Mouse (Mus musculus) kidney, postnatal 4 days (tissue): ENCODE measurements around the gene Inhbe.
A peak's percentile ranks its signal among the peaks of the same experiment; 100 is the strongest.

Experiments used
- DNase-seq, 2 experiments: peaks; one replicate each; pipeline ENCODE4 v3.0.0; 2021; ENCODE audit warnings: mixed read lengths in 2 of 2

Inhbe gene

DNA sequence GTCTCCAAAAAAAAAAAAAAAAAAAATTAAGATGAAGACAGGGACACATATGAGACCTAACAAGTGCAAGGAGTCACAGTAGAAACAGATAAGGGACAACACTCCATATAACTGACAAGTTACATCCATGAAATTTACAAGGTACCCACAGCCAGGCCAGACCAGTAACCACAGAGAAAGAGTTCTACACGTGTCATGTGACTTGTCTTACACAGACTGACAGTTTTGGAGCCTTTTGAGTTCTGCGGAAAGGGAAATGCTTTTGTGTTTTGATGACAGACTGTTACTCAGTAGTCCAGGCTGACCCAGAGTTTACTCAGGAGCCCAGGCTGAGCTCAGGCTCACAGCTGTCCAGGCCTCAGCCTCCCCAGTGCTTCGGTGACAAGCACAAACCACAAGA, 11.2 kb downstream of the Inhbe start:
- no peak for DNase-seq

DNA sequence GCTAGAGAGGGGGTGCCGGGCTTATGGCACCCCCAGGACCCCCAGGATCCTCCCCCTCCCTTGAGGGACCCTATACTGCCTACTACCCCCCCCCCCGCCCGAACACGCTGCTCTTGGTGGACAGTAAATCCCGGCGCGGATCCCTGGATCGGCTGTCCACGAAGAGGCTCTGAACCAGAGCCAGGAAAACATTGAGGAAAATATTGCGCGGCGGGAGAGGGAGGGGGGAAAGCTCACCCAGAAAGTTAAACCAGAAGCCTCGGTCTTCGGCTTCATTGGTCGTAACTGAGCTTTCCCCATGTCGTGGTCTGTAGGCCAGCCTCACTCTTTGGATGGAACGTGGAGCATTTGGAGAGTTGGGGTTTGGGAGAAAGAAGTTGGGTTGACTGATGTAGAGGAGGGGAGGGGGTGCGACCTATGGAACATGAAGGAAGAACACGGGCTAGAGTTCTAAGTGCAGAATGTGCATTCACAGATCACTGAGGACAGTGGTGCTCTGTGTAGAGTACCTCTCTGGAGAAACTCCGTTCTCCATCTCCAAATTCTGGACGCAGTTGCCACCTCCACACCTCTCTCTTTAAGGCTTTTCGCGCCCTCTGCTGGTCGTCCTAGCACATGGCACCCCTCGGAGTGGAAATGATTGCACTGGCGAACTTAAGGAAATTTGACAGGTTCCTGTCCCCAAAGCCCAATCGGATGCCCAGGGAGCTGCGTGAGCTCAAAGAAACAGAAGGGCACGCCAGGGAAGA, 12.1 kb downstream of the Inhbe start, which contains the start of gene Gli1:
Gli1 (minus strand) TSS at position 84 of the 749 bp plus-strand sequence.
- DNase-seq: peak; percentile 92 to 93

DNA sequence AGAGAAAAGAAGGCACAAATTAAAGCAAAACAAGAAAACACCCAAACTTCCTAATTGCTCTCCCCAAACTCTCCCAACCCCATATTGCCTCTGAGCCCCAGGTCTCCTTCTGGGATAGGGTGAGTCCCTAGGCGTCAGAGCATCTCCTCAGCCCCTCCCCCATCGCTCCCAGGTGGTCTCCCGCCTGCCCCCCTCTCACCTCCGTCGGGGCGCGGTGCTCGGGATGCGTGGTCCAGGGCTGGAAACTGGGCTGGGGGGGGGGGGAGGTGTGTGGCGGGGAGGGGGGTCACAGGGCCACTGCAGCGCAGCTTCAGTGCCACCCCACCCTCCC, 12.9 kb downstream of the Inhbe start:
- DNase-seq: no peak

DNA sequence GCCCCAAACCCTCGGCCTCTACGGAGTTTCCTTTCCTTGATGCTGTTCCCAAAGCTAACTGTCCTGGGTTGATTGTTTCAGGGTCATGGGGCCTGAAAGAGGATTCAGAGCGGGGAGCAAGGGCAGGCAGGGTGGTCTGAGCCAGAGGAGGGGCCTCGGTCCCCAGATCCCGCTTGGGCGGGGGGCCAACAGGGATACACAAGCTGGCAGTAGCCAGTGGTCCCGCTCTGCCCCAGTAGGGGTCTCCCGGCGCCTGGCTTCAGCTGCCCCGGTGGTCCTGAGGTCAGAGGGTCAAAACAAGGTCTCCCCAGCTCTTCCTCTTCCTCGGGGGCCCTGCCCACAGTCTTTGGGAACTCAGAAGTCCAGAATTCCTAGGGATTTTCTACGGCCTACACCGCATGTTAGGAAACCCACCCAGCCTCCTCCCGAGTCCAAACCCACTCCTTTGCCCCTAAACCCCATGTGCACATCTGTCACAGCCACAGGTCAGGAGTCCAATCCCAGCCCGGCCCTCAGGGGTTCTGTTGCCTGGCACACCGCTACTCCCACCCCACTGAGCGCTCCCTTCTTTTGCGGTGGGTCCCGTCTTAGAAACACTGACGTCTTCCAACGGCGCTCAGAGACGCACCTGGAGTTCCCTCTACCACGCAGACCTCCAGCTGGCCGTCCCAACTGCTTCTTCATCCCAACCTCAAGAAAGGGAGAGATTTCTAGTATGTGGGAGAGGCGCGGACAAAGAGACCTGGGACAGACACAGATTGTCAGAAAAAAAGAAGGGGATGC, 13.4 kb downstream of the Inhbe start:
- DNase-seq: peak; percentile 46 to 63

DNA sequence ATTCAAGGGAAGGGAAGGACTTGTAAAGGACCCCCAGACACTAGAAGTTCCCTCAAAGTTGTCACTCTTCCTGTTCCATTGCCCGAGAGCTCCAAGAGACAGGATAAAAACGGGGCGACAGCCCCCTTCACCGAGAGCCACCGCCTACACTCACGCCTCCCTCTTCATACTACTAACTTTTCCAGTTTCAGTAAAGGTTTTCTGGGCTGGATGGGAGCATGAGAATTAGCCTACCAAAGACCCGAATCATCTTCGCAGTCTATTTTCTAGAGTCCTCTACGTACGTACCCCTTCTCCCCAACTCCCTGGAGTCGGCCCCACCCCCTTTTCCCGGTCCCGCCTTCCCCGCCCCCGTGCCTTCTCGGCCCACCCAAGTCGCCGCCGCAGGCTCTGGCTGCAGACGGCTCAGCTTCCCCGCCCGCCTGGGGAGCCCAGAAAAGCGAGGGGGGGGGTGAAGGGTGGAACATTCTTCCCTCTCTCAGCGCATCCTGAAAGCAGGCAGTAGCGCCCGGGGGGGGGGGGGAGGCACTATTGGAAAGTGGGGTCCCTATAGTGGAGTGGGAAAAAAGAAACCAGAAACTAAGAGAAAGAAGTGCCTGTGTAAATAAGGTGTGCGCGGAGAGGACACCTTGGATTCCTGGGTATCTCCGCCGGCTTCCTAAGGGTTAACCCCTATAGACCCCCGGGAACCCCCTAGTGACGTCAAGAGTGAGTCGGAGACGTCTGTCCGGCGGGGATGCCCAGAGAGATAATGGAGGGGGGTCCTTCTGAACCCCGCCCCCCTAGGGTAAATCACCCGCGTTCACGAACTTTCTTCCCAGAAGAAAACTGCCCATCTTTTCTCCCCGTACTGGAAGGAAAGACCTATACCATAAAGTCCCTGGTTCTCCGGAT, 14.3 kb downstream of the Inhbe start:
- peak; percentile 85 to 90 for DNase-seq

DNA sequence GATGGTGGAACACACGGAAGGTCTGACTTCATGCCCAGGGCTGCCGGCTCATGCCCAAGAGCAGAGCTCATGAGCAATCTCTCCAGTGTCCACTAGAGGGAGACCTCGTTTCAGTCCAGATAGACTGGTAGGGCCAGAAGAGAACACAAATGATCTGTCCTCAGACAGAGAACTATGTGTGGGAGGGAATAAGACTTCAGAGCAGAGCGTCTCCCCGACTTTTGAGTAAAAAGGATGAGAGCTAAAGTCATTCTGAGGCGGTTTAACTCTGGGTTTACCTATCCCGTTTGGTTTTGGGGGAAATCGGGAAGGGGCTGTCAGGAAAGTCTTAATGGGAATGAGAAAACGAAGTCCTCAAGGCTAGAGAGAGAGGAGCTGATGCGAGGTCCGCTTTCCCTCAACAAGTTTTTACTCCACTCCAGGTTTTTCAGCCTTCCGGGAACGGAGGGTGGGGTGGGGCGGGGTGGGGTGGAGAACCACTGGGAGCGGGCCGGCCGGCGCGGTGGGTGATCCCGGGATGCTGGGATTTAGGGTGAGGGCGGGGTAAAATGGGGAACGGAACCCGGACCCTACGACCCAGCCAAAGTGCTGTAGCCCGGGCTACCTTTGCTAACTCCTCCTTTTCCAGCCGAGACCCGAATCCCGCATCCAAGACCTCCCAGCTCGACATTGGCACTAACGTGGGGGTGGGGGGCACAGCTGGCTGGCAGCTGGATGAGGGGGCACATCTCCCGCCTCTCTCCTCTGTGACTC, 15.1 kb downstream of the Inhbe start:
- peak; percentile 86 to 92 for DNase-seq

DNA sequence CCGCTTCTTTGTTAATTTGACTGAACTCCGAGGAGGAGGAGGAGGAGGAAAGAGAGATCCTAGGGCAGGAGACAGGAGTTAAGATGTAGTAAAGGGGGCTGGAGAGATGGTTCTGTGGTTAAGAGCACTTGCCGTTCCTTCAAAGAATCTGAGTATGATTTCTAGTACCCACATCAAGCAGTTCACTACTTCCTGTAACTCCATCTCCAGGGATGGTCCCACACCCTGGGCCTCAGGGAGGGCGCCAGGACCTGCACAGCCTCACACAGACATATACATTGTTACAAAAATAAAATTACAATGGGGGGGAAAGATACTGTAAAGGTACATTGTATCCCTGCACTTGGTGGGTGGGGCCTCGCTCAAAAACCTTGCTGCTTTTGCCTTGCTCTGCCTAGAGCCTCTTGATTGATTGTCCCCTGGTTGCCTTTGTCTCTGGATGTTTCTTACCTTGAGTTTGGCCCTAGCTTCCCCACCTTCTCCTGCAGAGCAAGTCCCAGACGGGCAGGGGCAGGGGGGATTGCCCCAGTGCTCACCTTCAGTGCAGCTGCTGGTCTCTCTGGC, 16.6 kb downstream of the Inhbe start:
- DNase-seq: no peak

DNA sequence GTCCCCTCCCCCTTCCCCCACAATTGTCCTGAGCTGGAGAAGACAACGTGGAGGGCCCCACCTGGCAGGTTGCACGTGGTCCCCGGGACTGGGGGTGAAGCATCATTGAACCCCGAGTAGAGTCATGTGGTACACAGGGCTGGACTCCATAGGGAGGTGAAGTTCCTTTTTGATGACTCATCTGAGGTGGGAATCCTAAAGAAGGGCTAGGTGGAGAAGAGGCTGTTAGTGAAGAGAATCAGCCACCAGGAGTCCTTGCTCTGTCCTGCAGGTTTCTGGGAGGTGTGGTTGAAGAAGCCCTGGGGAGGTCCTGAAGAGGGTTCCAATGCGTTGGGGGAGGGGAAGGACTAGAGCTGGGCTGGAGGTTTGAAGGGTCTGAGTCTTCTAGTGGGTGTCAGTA, 17.3 kb downstream of the Inhbe start:
- DNase-seq: no peak

DNA sequence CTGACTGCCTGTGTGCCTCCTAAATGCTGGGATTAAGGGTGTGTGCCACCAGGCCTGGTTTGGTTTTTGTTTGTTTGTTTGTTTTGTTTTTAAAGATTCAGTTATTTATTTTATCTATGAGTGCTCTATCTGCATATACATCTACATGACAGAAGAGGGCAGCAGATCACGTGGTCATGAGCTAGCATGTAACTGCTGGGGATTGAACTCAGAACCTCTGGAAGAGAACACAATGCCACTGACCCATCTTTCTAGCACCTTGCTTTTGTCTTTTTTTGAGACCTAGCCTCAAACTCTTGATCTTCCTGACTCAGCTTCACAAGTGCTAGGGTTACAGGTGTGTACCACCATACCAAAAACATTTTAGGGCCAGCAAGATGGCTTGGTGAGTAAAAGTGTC, 18.9 kb downstream of the Inhbe start:
- DNase-seq: no peak

DNA sequence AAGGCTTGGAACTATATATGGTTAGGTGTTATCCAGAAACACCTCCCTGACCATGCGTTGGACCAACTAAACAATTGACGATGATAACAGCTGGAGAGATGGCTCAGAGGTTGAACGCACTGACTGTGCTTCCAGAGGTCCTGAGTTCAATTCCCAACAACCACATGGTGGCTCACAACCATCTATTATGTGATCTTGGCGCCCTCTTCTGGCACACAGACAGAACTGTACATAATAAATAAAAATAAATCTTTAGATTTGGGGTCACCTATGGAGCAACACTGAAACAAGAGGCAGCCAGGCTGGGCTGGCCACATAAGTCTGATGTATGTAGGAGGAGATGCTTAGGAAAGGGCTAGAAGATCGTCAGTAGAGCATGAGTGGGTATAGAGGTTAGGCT, 21.1 kb downstream of the Inhbe start:
- peak in 1 of 2 experiments; percentile 26 for DNase-seq

DNA sequence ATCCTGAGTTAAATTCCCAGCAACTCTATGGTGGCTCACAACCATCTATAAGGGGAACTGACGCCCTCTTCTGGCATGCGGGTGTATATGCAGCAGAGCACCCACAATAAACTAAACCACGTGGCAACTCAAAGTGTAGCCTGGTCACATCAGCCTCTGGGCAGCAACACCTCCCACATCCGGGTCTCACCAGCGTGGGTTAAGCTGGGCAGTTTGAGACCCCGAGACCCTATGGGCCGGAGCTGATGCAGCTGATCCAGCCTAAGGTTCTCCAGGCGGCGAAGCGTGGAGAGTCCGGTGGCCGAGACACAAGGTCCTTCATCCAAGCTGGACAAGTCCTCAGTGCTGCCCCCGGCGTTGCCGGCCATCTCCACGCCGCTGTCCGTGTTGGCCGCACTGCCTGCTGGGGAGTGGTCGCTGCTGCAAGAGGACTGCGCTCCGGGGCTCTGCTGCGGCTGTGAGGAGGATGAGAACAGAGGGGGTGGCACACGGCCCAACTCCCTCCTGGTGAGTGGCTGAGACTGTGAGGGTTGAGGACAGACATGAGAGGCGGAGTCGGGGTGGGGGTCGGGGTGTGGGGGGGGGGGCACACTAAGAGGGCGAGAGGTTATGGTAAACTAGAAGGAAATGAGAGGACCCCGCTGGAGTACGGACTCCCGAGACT, 21.9 kb downstream of the Inhbe start:
- DNase-seq: peak in 1 of 2 experiments; percentile 39

DNA sequence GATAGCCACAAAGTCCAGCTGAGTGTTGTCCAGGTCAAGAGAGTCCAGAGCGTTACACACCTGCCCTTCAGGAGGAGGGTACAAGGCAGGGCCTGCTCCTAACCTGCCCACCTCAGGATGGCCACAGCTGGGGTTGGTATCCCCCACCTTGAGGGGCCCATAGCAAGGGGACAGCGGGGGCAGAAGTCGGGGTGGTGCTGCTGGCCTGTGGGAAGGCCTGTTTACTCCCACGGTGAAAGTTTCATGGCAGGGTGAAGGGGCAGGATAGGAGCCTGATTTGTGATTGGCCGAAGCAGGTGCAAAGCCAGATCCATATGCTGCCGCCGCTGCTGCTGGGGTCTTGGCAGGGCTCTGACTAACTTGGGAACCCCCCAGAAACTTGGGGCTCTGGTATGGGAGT, 24.0 kb downstream of the Inhbe start:
- no peak for DNase-seq

DNA sequence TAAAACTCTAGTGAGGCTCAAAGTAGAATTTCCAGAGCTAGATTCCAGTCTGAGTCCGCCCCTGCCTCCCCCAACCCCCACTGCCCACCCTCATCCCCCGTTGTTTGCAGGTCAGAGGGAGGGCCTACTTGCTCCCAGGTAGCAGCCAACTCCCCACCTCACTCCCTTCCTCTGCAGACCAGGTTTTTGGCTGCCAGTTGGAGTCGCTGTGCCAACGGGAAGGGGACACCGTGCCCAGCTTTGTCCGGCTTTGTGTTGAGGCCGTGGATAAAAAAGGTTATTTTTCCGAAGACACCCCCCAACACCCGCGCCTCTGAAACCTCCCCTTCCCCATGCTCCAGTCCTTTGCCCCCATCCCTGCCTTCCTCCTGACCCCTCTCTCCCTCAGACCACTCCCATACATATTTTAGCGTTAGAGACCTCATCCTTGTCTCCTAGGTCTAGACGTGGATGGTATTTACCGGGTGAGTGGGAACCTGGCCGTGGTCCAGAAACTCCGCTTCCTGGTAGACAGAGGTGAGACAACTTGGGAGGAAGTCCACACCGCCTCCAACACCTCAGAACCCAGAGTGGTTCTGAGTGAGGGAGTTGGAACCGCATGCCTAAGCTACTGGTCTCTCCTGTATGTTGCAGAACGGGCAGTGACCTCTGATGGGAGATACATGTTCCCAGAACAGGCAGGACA, 26.6 kb downstream of the Inhbe start:
- DNase-seq: peak in 1 of 2 experiments; percentile 38

DNA sequence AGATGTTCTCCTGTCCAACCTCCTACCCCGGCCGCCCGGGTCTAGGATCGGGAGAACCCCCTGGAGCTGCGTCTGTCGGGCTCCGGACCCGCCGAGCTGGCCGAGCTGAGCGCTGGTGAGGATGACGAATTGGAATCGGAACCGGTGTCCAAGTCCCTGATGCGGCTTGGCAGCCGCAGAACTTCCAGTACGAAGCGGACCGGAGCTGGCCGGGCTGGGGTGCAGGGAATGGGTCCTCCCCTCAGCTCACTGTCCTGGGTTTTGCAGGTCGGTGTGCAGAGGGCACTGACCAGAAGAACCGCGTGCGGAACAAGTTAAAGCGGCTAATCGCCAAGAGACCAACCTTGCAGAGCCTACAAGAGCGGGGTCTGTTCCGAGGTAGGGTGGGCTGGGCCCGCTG, 27.4 kb downstream of the Inhbe start:
- DNase-seq: peak; percentile 39 to 46

DNA sequence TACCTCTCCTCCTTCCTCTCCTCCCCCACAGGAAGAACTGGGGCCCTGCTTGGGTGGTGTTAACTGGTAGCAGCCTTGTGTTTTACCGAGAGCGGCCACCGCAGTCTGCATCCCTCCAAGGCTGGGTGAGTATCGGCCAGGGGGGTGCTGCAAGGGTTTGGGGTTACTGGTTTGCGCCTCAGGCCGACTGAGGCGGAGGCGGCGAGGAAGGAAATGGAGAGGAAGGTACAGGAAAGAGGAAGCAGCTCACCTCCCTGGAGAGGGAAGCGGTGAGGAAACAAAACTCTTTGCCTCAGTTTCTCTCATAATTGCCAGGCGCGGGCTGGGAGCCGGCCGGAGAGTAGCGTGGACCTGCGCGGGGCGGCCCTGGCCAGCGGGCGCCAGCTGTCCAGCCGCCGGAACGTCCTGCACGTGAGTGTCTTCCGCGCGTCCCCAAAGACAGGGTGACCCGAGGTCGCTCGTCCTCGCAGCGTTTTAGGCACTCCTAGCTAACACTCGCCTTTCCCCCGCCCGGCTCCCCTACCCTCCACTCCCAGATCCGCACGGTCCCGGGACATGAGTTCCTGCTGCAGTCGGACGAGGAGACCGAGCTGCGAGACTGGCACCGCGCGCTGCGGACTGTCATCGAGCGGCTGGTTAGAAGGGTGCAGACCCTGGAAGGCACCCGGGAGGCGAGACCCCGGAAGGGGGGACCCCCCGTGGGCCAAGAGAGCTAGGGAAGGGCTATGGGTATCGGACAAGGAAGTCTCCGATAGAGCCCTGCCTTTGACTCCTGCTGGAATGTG, 28.0 kb downstream of the Inhbe start:
- DNase-seq: peak; percentile 43 to 61

DNA sequence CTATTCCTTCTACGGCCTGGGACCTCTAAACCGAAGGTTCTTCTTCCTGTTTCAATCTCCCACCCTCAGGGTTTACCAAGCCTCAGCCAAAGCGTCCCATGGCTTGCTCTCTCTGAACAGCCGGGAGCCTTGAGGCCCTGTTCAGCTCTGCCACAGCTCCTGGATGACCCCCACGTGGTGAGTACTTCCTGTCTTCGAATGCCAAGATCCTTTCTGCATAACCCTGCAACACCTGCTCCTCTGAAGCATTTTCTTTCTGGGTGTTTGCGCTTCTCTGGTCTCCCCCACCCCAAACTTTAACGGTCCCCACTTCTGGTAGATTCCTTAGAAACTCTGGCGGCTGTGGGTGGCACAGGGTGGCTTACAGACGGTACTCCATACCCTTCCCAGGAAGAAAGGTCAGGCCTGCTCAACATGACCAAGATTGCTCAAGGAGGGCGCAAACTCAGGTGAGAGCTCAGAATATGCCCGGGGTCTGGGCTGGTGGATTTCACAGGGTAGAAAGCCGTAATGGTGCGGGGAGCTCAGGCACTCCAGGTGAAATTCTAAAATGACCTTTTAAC, 28.7 kb downstream of the Inhbe start:
- peak in 1 of 2 experiments; percentile 16 for DNase-seq

DNA sequence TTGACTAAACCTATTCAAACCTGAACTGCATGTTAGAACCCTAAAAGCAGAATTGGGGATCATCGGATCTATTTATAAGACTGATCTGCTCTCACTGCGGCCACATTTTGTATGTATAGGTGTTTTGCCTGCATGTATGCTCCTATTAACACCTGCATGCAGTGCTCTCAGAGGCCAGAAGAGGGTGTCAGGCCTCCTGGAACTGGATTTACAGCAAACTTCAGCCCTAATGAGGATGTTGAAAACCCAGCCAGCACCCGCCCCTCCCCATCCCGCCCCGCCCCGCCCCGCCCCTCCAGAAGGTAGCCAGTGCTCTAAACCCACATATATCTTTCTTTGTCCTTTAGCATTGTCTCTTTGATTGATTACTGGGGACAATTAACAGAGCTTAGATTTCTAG, 29.7 kb downstream of the Inhbe start:
- peak; percentile 70 to 78 for DNase-seq

DNA sequence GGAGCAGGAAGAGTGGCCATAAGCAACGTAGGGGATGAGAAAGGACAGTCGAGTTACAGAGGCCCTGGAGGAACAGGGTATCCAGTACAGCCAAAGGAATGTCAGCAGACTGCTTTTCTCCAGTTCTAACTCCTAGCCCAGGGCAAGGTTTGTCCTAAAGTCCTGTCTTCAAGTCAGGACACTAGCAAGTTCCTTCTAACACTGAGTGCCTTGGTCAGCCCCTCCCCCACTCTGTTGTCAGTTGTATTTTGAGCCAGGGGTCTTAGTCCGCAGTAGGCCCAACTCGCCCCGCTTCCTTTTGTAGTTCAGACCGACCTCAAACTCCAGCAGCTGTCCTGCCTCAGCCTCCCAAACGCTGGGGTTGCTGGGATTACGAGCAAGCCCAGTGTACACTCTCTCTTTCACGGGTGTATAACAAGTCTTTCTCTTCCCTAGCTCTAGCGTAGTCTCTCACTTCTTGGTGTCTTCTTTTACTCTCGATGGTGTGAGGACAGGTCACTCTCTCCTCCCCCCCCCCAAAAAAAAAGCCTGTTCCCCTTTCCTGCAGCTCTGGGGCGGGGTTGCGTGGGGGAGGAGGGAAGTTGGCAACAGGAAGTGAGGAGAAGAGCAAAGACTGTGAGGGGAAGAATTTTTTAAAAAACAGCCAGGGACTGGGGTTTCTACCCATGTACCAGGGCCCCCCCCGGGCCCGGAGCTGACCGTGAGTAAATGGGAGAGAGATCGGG, 30.9 kb downstream of the Inhbe start:
- peak in 1 of 2 experiments; percentile 21 for DNase-seq

DNA sequence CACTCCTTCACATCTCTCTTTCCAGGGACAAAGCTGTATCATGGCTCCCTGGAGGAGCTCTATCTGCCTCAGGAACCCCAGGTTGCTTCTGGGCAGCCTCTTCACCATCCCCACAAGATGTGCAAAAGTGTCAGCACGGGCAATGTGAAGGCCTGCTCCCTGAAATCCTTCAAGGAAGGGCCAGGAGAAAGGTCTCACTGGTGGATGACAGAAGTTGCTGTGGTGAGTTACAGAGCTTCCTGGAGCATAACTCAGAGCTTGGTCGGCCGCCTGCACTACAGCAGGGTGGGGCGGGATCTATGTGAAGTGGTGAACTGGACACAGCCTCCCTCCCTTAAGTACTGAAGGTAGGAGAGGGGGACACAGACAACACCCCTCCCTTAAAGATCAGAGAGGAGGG, 31.5 kb downstream of the Inhbe start:
- no peak for DNase-seq
